14 mouse cellular contexts compared by ENCODE assay signal in the genomic region with DNA sequence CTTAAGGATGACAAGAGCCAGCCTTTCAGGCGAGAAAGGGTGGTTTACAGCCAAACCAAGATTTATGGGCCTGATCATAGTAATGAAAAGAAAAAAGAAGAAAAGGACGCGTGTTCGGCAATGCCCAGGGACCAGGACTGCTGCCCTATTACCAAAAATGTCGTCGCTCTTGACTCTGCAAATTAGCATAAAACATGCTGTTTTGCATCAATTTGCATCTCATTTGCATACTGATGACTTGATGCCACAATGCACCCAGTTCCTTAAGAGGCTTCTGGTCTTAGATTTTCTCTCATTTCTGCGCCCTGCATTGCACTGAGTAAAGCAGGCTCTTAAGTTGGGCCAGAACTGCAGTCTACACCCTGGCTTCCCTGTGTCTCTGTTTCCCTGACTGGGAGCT. TPM values are rescaled to one million over a fixed set of nuclear protein-coding genes. Genes with fewer than 3 reads are reported as not detected.
DNase-seq lines count a peak whose midpoint lies in the region; ATAC-seq and TF ChIP-seq lines count a peak whose summit lies in the region.
"Had no signal": no experiment of that assay in that cellular context is flagged by ENCODE, and none has a peak within 500 bp of the region (broad histone marks: within the 10 kb centered on the region; RNA-seq: fewer than 3 reads in every experiment).

No protein-coding gene starts in this region.

- no peak for TF ChIP-seq CTCF in heart, adult 2 months (IDR thresholded peaks at IDR 0.05)

- no peaks in the 10 kb centered on the region for H3K36me3 ChIP-seq in heart, embryonic 13.5 days
- no peaks in the 10 kb centered on the region for H3K36me3 ChIP-seq in heart, adult 2 months (ENCODE audit: control insufficient read depth, insufficient read depth, low read length)
- H3K36me3 ChIP-seq in forebrain, embryonic 13.5 days (ENCODE audit: poor library complexity, severe bottlenecking): no peaks in the 10 kb centered on the region
- no peaks in the 10 kb centered on the region for H3K36me3 ChIP-seq in neural tube, embryonic 15.5 days

- no peak for TF ChIP-seq POLR2A in heart, adult 2 months (IDR thresholded peaks at IDR 0.05; ENCODE audit: insufficient read depth, low read depth, low read length)

- H3K9ac ChIP-seq in heart, embryonic 13.5 days: no peak overlapping the region
- no peak overlapping the region for H3K9ac ChIP-seq in heart, adult 2 months (ENCODE audit: low read depth, low read length)
- peak overlapping the region; percentile 77 for H3K9ac ChIP-seq in forebrain, embryonic 13.5 days
- H3K9ac ChIP-seq in neural tube, embryonic 15.5 days (replicated peaks): no peak overlapping the region

- H3K27ac ChIP-seq in heart, embryonic 13.5 days (replicated peaks): no peak overlapping the region
- no peak overlapping the region for H3K27ac ChIP-seq in heart, adult 2 months
- peak overlapping the region; percentile 97 for H3K27ac ChIP-seq in forebrain, embryonic 13.5 days
- peak overlapping the region; percentile 68 for H3K27ac ChIP-seq in neural tube, embryonic 15.5 days (replicated peaks)

- peaks cover 32% of the 10 kb centered on the region for H3K4me1 ChIP-seq in heart, embryonic 13.5 days
- H3K4me1 ChIP-seq in heart, adult 2 months (ENCODE audit: control insufficient read depth, insufficient read depth, low read length): no peaks in the 10 kb centered on the region
- peaks cover 62% of the 10 kb centered on the region for H3K4me1 ChIP-seq in forebrain, embryonic 13.5 days
- peaks cover 47% of the 10 kb centered on the region for H3K4me1 ChIP-seq in neural tube, embryonic 15.5 days

- WGBS in heart, embryonic 13.5 days: 9% methylated on average over 7 of the region's 7 CpGs
- 17% methylated on average over 7 of the region's 7 CpGs for WGBS in heart, adult 2 months
- 2% methylated on average over 7 of the region's 7 CpGs for WGBS in forebrain, embryonic 13.5 days
- WGBS in neural tube, embryonic 15.5 days: 4% methylated on average over 7 of the region's 7 CpGs

- peak overlapping the region; percentile 59 for H3K4me3 ChIP-seq in heart, embryonic 13.5 days
- H3K4me3 ChIP-seq in heart, adult 2 months: no peak overlapping the region
- H3K4me3 ChIP-seq in forebrain, embryonic 13.5 days: peak overlapping the region; percentile 50
- no peak overlapping the region for H3K4me3 ChIP-seq in neural tube, embryonic 15.5 days (replicated peaks)

- peaks cover 98% of the 10 kb centered on the region for H3K27me3 ChIP-seq in heart, embryonic 13.5 days (replicated peaks)
- H3K27me3 ChIP-seq in heart, adult 2 months (ENCODE audit: control insufficient read depth, insufficient read depth, low read length): peaks cover 10% of the 10 kb centered on the region
- peaks cover 32% of the 10 kb centered on the region for H3K27me3 ChIP-seq in forebrain, embryonic 13.5 days
- 0 out of 2 replicates have a peak, but pooled peaks cover 7% of the 10 kb centered on the region for H3K27me3 ChIP-seq in neural tube, embryonic 15.5 days (replicated peaks)

- no peak for ATAC-seq in heart, embryonic 13.5 days (ENCODE audit: extremely low read depth, insufficient number of reproducible peaks, low FRiP score, low TSS enrichment)
- ATAC-seq in forebrain, embryonic 13.5 days: peak; percentile 78
- 0 out of 2 replicates have a peak, but pooled peaks have one; percentile 38 for ATAC-seq in megakaryocyte progenitor cell, adult 5-6 weeks (replicated peaks; ENCODE audit: poor library complexity)
- peak; percentile 47; the same call in 1 of the 2 replicates for ATAC-seq in neural tube, embryonic 15.5 days (ENCODE audit: low FRiP score)

- H3K79me2 ChIP-seq in heart, adult 2 months (replicated peaks; ENCODE audit: control insufficient read depth, insufficient read depth, low read length): no peaks in the 10 kb centered on the region

- intact Hi-C loops in heart, adult 2 months (cut with DNase I): no loop called here

- DNase-seq in heart, adult 2 months: no peak
- DNase-seq in right cerebral cortex, adult 2 months (ENCODE audit: low spot score in 2 of 2): no peak
- DNase-seq in lung, postnatal 14 days: no peak
- no peak for DNase-seq in urinary bladder, adult 2 months (ENCODE audit: low spot score)
- DNase-seq: kidney, adult 8-10 months; layer of hippocampus, postnatal 36 days; liver; thymus, postnatal 14 days had no signal

- H3K4me2 ChIP-seq in heart, embryonic 13.5 days: peak overlapping the region; percentile 97; the same call in 1 of the 2 replicates
- H3K4me2 ChIP-seq in forebrain, embryonic 13.5 days: peak overlapping the region; percentile 87
- H3K4me2 ChIP-seq in neural tube, embryonic 15.5 days: peak overlapping the region; percentile 97

- no peaks in the 10 kb centered on the region; the same call in 1 of the 2 replicates for H3K9me3 ChIP-seq in heart, embryonic 13.5 days
- H3K9me3 ChIP-seq in forebrain, embryonic 13.5 days (replicated peaks): no peaks in the 10 kb centered on the region
- H3K9me3 ChIP-seq in neural tube, embryonic 15.5 days (replicated peaks): no peaks in the 10 kb centered on the region

- TF ChIP-seq EP300 in heart, adult 2 months (IDR thresholded peaks at IDR 0.05; ENCODE audit: insufficient read depth, low read depth, low read length): no peak

RNA-seq across cellular contexts. Expression of gene Scrt2, which starts 31.0 kb away (rescaled TPM):
- 0.04 TPM in 1 of 2 replicates, not detected in the other for polyA plus RNA-seq in heart, embryonic 13.5 days (2015; fragmentation: Nextera tagmentation; extraction: Ambion mirVana)
- not detected for total RNA-seq in heart, adult 2 months (2021)
- polyA plus RNA-seq in heart, adult 2 months (2012; rRNA removed): not detected in 2 replicates
- polyA plus RNA-seq in forebrain, embryonic 13.5 days (2015; fragmentation: Nextera tagmentation; extraction: Ambion mirVana): 17.5 and 19.9 TPM in 2 replicates
- total RNA-seq in megakaryocyte progenitor cell, adult 5-6 weeks (2015): not detected in 2 replicates
- total RNA-seq in megakaryocyte progenitor cell, adult 5-6 weeks (2017): not detected in 2 replicates
- polyA plus RNA-seq in neural tube, embryonic 15.5 days (2015; fragmentation: Nextera tagmentation; extraction: Ambion mirVana): 7.5 and 9.2 TPM in 2 replicates
- 0.01 TPM in 1 of 2 replicates, not detected in the other for polyA plus RNA-seq in urinary bladder, adult 2 months (2012; rRNA removed)
- polyA plus RNA-seq: heart, embryonic 14.5 days; spleen, adult 2 months had no signal

RNA-seq across cellular contexts. Expression of gene Slc52a3, which starts 54.0 kb away (rescaled TPM):
- polyA plus RNA-seq in heart, embryonic 13.5 days (2015; fragmentation: Nextera tagmentation; extraction: Ambion mirVana): 0.17 and 0.25 TPM in 2 replicates
- total RNA-seq in heart, adult 2 months (2021): 1 to 10 TPM; 1.8 to 3.4 TPM
- polyA plus RNA-seq in heart, adult 2 months (2012; rRNA removed): 2.5 and 2.8 TPM in 2 replicates
- polyA plus RNA-seq in forebrain, embryonic 13.5 days (2015; fragmentation: Nextera tagmentation; extraction: Ambion mirVana): 0.71 and 0.87 TPM in 2 replicates
- 0.22 TPM in 1 of 2 replicates, not detected in the other for total RNA-seq in megakaryocyte progenitor cell, adult 5-6 weeks (2015)
- 0.12 TPM in 1 of 2 replicates, not detected in the other for total RNA-seq in megakaryocyte progenitor cell, adult 5-6 weeks (2017)
- 1.4 and 1.7 TPM in 2 replicates for polyA plus RNA-seq in neural tube, embryonic 15.5 days (2015; fragmentation: Nextera tagmentation; extraction: Ambion mirVana)
- polyA plus RNA-seq in urinary bladder, adult 2 months (2012; rRNA removed): 34.0 and 37.1 TPM in 2 replicates

RNA-seq across cellular contexts. Expression of gene Srxn1, which starts 55.0 kb away (rescaled TPM):
- 7.4 and 7.7 TPM in 2 replicates for polyA plus RNA-seq in heart, embryonic 13.5 days (2015; fragmentation: Nextera tagmentation; extraction: Ambion mirVana)
- 10 to 100 TPM; 19.2 to 23.9 TPM for total RNA-seq in heart, adult 2 months (2021)
- 35.9 and 40.0 TPM in 2 replicates for polyA plus RNA-seq in heart, adult 2 months (2012; rRNA removed)
- 10.3 and 10.7 TPM in 2 replicates for polyA plus RNA-seq in forebrain, embryonic 13.5 days (2015; fragmentation: Nextera tagmentation; extraction: Ambion mirVana)
- 1.2 and 1.3 TPM in 2 replicates for total RNA-seq in megakaryocyte progenitor cell, adult 5-6 weeks (2015)
- total RNA-seq in megakaryocyte progenitor cell, adult 5-6 weeks (2017): 2.2 and 12.2 TPM in 2 replicates
- polyA plus RNA-seq in neural tube, embryonic 15.5 days (2015; fragmentation: Nextera tagmentation; extraction: Ambion mirVana): 25.8 and 27.7 TPM in 2 replicates
- 44.9 and 46.3 TPM in 2 replicates for polyA plus RNA-seq in urinary bladder, adult 2 months (2012; rRNA removed)

Comparison
In these comparisons a context has a peak if more than half of its experiments do, and no peak if none do; other contexts are left out.
1. H3K4me3 ChIP-seq: peak in heart, embryonic 13.5 days (single experiment) and forebrain, embryonic 13.5 days (single experiment); none in heart, adult 2 months (single experiment) and neural tube, embryonic 15.5 days (single experiment).
2. H3K27ac ChIP-seq: peak in forebrain, embryonic 13.5 days (single experiment) and neural tube, embryonic 15.5 days (single experiment); none in heart, embryonic 13.5 days (single experiment) and heart, adult 2 months (single experiment).
3. Peak in every context shown above with its lines, with median percentiles within 50 percentile points of each other: H3K4me2 ChIP-seq.